Mouse (Mus musculus) monocyte, adult 5-6 weeks (primary cell): ENCODE measurements around the gene Ccdc70. TPM values are rescaled to one million over a fixed set of nuclear protein-coding genes. Genes with fewer than 3 reads are reported as not detected.

Source experiments
- ATAC-seq: fragments of 153-309, 156-312 bp; replicated peaks from 2 replicates; pipeline ENCODE4 v1.8.0; 2017; ENCODE audit warnings: mild to moderate bottlenecking; ENCODE audit not compliant: low TSS enrichment, insufficient number of reproducible peaks, severe bottlenecking, poor library complexity, low FRiP score
- total RNA-seq: library from RNA; stranded (forward); fragments of 200-1000, 200-491, 200-594 nt; gene quantifications from 3 replicates; pipeline ENCODE4 v1.2.3, GENCODE M21; 2017

The Ccdc70 gene
- total RNA-seq, 1 experiment from 2014 or later = not detected

GRCm38 (mm10) chr8:22019498-22019897 is 49.9 kb downstream of the Ccdc70 start:
- ATAC-seq = no peak

GRCm38 (mm10) chr8:22022244-22022643 is 52.7 kb downstream of the Ccdc70 start:
- no peak for ATAC-seq

Other genes with a start within 250 kb of the Ccdc70 start
- gene Defa24, start 235.3 kb upstream of the Ccdc70 start, total RNA-seq = not detected in 3 replicates
- gene Defb50, start 146.2 kb upstream of the Ccdc70 start, total RNA-seq = not detected in 3 replicates
- gene Defb2, start 129.8 kb upstream of the Ccdc70 start, total RNA-seq = not detected in 3 replicates
- not detected in 3 replicates for gene Defb10, start 110.9 kb upstream of the Ccdc70 start, total RNA-seq
- gene Defb9, start 84.4 kb upstream of the Ccdc70 start, total RNA-seq = not detected in 3 replicates
- gene Defb11, start 63.4 kb upstream of the Ccdc70 start, total RNA-seq = not detected in 3 replicates
- not detected in 3 replicates for gene Defb15, start 37.1 kb upstream of the Ccdc70 start, total RNA-seq
- not detected in 3 replicates for gene Defb35, start 31.4 kb upstream of the Ccdc70 start, total RNA-seq
- gene Defb13, start 23.0 kb upstream of the Ccdc70 start, total RNA-seq = not detected in 3 replicates
- gene Fam90a1a, start 11.1 kb upstream of the Ccdc70 start, total RNA-seq = not detected in 3 replicates
- not detected in 3 replicates for gene Atp7b, start 90.5 kb downstream of the Ccdc70 start, total RNA-seq
- 11.0 to 16.5 TPM (median 11.2 TPM) in 3 replicates for gene Alg11, start 90.9 kb downstream of the Ccdc70 start, total RNA-seq
- gene Nek5, start 155.3 kb downstream of the Ccdc70 start, total RNA-seq = not detected in 3 replicates
- gene Nek3, start 196.7 kb downstream of the Ccdc70 start, total RNA-seq = 1.2 to 4.3 TPM (median 3.9 TPM) in 3 replicates
- 2.8 to 6.6 TPM (median 2.8 TPM) in 3 replicates for gene Ckap2, start 216.0 kb downstream of the Ccdc70 start, total RNA-seq
- gene Vps36, start 223.0 kb downstream of the Ccdc70 start, total RNA-seq = 40.5 to 54.9 TPM (median 49.6 TPM) in 3 replicates